Mouse (Mus musculus): Measurements from ENCODE around the gene Plxdc1.

The Plxdc1 gene

GRCm38 (mm10) chr11:97883542-97883917 lies 102.7 kb downstream of the Plxdc1 start:
- H3K27me3 ChIP-seq (ENCODE audit: insufficient read depth, low read length): no peaks in the 10 kb centered on the region
- peak overlapping the region; percentile 88 for H3K4me3 ChIP-seq (replicated peaks; ENCODE audit: low read length)
- TF ChIP-seq NANOG (IDR thresholded peaks at IDR 0.05; ENCODE audit: borderline replicate concordance, low read length) (no peak), CTCF (conservative IDR thresholded peaks at IDR 0.05; ENCODE audit: low read length) (no peak), POU5F1 (IDR thresholded peaks at IDR 0.05; ENCODE audit: borderline replicate concordance, low read length) (no peak)
- no peaks in the 10 kb centered on the region for H3K9me3 ChIP-seq (ENCODE audit: low read length)
- peaks cover 28% of the 10 kb centered on the region for H3K4me1 ChIP-seq (replicated peaks; ENCODE audit: low read depth, low read length)
- H3K36me3 ChIP-seq (ENCODE audit: insufficient read depth, low read length): peaks cover 7% of the 10 kb centered on the region

DNA sequence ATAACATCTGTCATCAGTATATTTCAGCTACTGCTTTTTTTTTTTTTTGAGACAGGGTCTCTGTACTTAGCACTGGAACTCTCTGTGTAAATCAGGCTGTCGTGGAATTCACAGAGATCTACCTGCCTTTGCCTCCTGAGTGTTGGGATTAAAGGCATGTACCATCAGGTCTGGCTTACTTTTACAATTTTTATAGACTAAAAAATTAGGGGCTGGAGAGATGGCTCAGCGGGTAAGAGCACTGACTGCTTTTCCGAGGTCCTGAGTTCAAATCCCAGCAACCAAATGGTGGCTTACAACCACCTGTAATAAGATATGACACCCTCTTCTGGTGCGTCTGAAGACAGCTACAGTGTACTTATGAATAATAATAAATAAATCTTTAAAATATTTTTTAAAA lies 105.9 kb downstream of the Plxdc1 start:
- H3K9me3 ChIP-seq (ENCODE audit: low read length): no peaks in the 10 kb centered on the region
- H3K36me3 ChIP-seq (ENCODE audit: insufficient read depth, low read length): no peaks in the 10 kb centered on the region
- H3K27me3 ChIP-seq (ENCODE audit: insufficient read depth, low read length): no peaks in the 10 kb centered on the region
- peaks cover 12% of the 10 kb centered on the region for H3K4me1 ChIP-seq (replicated peaks; ENCODE audit: low read depth, low read length)
- no peak for TF ChIP-seq POU5F1 (IDR thresholded peaks at IDR 0.05; ENCODE audit: borderline replicate concordance, low read length)
- no peak for TF ChIP-seq CTCF (conservative IDR thresholded peaks at IDR 0.05; ENCODE audit: low read length)
- no peak for TF ChIP-seq NANOG (IDR thresholded peaks at IDR 0.05; ENCODE audit: borderline replicate concordance, low read length)
- H3K4me3 ChIP-seq (replicated peaks; ENCODE audit: low read length): no peak overlapping the region

DNA sequence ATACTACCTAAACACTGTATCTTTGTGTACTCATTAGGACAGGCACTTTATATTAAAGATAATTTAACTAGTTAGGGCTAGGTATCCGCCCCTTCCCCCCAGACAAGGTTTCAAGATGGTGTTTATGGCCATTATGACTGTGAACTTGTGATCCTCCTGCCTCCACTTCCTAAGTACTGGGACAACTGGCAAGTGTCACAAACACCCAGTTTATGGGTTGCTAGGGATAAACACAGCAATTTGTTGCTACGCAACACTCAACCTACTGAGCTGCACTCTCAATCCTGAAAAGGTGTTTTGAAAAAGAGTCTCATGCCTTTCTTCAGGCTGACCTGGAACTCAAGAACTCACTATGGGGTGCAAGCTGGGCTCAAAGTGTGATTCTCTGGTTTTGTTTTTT lies 108.9 kb downstream of the Plxdc1 start:
- TF ChIP-seq NANOG (IDR thresholded peaks at IDR 0.05; ENCODE audit: borderline replicate concordance, low read length) (no peak), CTCF (conservative IDR thresholded peaks at IDR 0.05; ENCODE audit: low read length) (no peak), POU5F1 (IDR thresholded peaks at IDR 0.05; ENCODE audit: borderline replicate concordance, low read length) (no peak)
- no peak overlapping the region for H3K4me3 ChIP-seq (replicated peaks; ENCODE audit: low read length)
- H3K9me3 ChIP-seq (ENCODE audit: low read length): no peaks in the 10 kb centered on the region

DNA sequence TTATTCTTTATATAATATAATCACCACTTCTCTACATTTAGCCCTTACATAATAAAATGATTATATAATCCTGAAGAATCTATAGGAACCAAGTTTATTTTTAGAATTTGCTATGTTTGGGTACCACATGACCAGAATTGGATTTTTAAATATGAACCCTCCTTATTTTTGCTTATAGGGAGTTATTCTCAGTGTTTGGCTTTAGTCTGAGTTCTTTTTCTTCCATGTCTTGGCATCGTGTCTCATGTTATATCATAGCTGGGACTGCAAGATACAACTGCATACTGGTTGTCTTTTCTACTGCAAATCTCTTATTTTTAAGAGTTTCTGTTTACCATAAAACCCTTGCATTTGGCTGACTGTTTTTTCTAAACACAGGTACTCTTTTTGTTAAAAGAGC lies 111.8 kb downstream of the Plxdc1 start:
- TF ChIP-seq POU5F1 (IDR thresholded peaks at IDR 0.05; ENCODE audit: borderline replicate concordance, low read length) (no peak), NANOG (IDR thresholded peaks at IDR 0.05; ENCODE audit: borderline replicate concordance, low read length) (no peak), CTCF (conservative IDR thresholded peaks at IDR 0.05; ENCODE audit: low read length) (no peak)

More for the DNA sequence above, 108.9 kb downstream of the Plxdc1 start:
- no peaks in the 10 kb centered on the region for H3K36me3 ChIP-seq (ENCODE audit: insufficient read depth, low read length)
- no peaks in the 10 kb centered on the region for H3K27me3 ChIP-seq (ENCODE audit: insufficient read depth, low read length)
- no peaks in the 10 kb centered on the region for H3K4me1 ChIP-seq (replicated peaks; ENCODE audit: low read depth, low read length)

More for the DNA sequence above, 111.8 kb downstream of the Plxdc1 start:
- Histone ChIP-seq H3K4me3 (replicated peaks; ENCODE audit: low read length) (no peak overlapping the region), H3K27me3 (ENCODE audit: insufficient read depth, low read length) (no peaks in the 10 kb centered on the region), H3K9me3 (ENCODE audit: low read length) (no peaks in the 10 kb centered on the region), H3K4me1 (replicated peaks; ENCODE audit: low read depth, low read length) (no peaks in the 10 kb centered on the region), H3K36me3 (ENCODE audit: insufficient read depth, low read length) (no peaks in the 10 kb centered on the region)

All from E14TG2a.4 (cell line).